Mouse (Mus musculus): ENCODE results near the gene Shcbp1l.
"Not testable (repeated sequence)": the region's sequence is repeated elsewhere in the genome, so short reads cannot be mapped to it uniquely, and the experiment has no call there.

The Shcbp1l gene

GRCm38 (mm10) chr1:153424770-153425584, at the start of gene Shcbp1l:
TSS of gene Shcbp1l (plus strand) at chr1:153425162.
- DNase-seq (ENCODE audit: low spot score): peak; percentile 74

DNA sequence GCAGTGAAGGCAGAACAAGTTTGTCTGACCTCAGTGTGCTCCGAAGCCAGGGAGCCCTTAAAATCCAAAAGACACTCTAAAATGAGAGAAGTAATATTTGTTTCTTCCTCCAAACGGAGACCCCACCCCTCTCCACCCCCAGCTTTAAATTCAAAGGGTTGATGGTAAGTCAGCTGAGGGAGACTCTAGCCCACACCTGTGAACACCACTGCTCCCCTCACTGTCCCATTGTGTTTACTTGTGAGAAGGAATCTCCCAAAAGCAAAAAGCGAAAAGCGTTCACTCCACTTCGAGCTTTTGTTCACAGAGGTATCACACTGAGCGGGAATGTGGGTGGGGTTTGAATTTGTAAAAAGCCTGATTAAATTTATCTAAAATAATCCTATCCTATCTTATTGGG, 48.5 kb upstream of the Shcbp1l start:
- no peak for DNase-seq (ENCODE audit: low spot score)

DNA sequence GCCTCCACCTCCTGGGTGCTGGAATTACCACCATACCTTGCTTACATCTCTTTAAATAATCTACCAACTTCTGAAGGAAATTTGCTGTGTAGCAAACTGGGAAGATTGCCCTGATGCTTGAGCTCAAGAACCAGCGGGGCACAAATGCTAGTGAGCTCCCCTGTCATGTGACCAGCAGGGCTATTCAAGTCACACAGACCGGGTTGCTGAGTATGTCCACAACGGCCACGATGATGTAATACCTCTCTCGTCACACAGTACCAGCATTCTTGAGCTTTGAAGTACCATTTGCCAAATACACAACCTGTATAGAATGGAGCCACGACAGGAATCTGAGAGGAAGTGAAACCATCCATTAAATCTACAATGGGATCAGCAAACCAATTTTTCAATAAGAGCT, 46.4 kb upstream of the Shcbp1l start:
- DNase-seq (ENCODE audit: low spot score): no peak

GRCm38 (mm10) chr1:153379832-153380231, 45.1 kb upstream of the Shcbp1l start:
- DNase-seq (ENCODE audit: low spot score): no peak

- DNase-seq (ENCODE audit: low spot score): no peak
Observed at GRCm38 (mm10) chr1:153380746-153381282, 44.1 kb upstream of the Shcbp1l start.

DNA sequence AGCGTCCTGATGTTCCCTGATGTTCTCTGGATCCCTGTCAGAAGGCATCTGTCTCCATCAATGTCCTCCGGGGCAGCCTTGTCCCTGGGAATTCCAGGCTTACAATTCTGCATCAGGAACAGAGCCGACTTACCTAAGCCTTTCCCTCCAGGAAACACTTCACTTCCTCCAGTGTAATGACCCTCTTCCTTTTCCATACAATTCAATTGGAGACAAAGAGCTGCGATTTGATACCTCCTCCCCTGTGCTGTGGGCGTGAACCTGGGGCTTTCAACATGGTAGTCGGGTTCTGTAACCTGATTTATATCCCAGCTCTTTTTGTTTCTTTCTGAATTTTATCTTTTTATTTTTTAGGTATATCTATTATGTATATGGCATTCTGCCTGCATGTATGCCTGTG, 39.9 kb upstream of the Shcbp1l start:
- no peak for DNase-seq (ENCODE audit: low spot score)

- not testable (repeated sequence) for DNase-seq (ENCODE audit: low spot score)
Observed at GRCm38 (mm10) chr1:153385661-153386060, 39.3 kb upstream of the Shcbp1l start.

DNA sequence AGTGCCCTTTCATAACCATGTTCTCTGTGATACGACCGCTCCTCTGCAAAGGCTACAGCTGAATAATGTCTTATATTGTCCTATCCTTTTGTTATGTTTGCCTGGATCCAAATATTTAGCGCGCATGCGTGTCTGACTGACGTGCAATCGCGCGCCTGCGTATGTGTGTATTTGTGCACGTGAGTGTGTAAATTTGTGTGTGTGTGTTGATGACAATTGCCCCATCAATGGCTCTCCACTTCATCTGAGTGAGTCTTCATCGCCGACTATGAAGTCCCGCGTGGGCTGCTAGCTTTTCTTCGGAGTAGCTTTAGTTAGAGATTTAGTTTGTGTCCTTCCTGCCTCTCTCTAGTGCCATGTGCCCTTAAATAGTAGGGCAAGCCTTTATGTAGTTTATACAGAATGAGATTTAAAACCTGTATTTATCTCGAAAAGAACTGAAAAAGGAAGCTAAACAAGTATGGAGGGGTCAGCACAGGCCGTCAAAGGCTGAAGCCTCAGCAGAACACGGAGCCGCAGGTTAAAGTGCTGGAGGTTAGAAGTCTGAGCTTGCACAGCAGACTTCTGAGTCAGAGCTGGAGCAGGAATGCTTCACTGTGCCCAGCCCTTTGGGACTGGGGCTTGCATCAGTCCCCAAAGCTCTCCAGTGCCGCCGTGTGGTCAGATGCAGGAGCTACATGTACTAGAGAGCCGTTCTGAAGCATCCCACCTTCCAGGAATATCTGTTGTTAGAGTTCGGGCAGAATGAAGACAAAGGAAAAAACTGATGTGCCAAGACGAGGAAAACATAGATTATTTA, 38.5 kb upstream of the Shcbp1l start:
- DNase-seq (ENCODE audit: low spot score): peak; percentile 92

GRCm38 (mm10) chr1:153395706-153396105, 29.3 kb upstream of the Shcbp1l start:
- not testable (repeated sequence) for DNase-seq (ENCODE audit: low spot score)

GRCm38 (mm10) chr1:153401765-153402164, 23.2 kb upstream of the Shcbp1l start:
- DNase-seq (ENCODE audit: low spot score): peak; percentile 88

GRCm38 (mm10) chr1:153407641-153408040, 17.3 kb upstream of the Shcbp1l start:
- DNase-seq (ENCODE audit: low spot score): not testable (repeated sequence)

- not testable (repeated sequence) for DNase-seq (ENCODE audit: low spot score)
Observed at GRCm38 (mm10) chr1:153408296-153408695, 16.7 kb upstream of the Shcbp1l start.

DNA sequence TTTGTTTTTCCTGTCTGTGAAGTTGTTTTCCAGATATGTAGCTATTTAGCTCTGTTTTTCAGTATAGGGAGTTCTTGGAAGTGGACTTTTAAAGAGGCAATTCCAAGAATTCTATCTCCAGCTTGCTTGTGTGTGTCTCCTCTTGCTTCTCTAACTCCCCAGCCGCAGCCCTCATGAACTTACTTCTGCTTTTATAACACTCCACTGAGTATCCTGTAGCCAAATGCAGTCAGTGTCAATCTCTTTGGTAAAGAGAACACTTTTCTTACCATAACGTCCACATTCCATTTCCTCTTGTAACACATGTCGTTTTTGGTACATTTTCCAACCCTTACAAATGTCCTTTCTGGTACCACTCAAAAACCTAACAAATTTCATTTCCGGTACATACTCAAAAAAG, 14.0 kb upstream of the Shcbp1l start:
- DNase-seq (ENCODE audit: low spot score): not testable (repeated sequence)

- DNase-seq (ENCODE audit: low spot score): no peak
Observed at GRCm38 (mm10) chr1:153411723-153412122, 13.2 kb upstream of the Shcbp1l start.

- DNase-seq (ENCODE audit: low spot score): not testable (repeated sequence)
Observed at GRCm38 (mm10) chr1:153412663-153413396, 12.1 kb upstream of the Shcbp1l start.

DNA sequence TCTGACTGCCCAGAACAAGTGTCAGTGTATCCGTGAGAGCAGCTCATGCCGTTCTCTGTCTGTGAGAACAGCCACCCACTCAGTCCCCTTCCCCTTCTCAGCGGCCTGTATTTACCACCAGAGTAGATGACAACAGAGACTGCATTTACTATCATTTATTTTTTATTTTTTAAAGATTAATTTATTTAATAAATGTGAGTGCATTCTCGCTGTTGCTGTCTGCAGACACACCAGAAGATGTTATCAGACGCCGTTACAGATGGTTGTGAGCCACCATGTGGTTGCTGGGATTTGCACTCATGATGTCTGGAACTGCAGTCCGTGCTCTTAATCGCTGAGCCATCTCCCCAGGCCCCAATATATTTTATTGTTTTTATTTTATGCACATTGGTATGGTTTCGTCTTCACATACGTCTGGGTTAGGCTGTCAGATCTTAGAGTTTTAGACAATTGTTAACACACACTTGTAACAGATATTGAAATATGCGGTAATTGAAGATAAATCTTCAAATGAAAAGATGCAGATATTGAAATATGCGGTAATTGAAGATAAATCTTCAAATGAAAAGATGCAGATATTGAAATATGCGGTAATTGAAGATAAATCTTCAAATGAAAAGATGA, 11.5 kb upstream of the Shcbp1l start:
- not testable (repeated sequence) for DNase-seq (ENCODE audit: low spot score)

DNA sequence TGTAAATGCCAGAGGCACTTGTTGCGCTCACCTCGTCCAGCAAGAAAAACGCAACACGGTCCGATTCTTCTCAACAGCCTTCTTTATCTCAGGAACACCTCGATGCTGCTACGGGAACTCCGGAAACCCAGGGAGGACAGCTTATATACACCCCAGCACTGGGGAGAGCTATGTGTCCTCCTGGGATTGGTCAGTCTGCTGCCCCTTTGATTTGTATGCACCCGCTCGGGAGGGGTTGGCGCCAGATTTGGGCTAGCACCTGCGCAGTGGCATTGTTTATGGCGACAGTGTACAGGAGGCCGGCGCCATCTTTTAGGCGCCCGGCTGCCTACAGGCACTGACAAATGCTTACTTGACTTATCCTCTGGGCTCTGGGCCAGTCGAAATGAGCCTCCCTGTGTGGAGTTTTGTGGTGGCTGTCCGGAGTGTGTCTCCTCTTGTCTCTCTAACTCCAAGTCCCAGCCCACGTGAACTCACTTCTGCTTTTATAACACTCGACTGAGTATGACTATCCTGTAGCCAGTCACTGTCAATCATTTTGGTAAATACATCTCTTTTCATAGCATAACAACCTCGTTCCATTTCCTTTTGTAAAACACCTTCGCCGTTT, 10.7 kb upstream of the Shcbp1l start:
- DNase-seq (ENCODE audit: low spot score): not testable (repeated sequence)

GRCm38 (mm10) chr1:153414962-153415361, 10.0 kb upstream of the Shcbp1l start:
- DNase-seq (ENCODE audit: low spot score): no peak

- DNase-seq (ENCODE audit: low spot score): not testable (repeated sequence)
Observed at GRCm38 (mm10) chr1:153415742-153416141, 9.2 kb upstream of the Shcbp1l start.

DNA sequence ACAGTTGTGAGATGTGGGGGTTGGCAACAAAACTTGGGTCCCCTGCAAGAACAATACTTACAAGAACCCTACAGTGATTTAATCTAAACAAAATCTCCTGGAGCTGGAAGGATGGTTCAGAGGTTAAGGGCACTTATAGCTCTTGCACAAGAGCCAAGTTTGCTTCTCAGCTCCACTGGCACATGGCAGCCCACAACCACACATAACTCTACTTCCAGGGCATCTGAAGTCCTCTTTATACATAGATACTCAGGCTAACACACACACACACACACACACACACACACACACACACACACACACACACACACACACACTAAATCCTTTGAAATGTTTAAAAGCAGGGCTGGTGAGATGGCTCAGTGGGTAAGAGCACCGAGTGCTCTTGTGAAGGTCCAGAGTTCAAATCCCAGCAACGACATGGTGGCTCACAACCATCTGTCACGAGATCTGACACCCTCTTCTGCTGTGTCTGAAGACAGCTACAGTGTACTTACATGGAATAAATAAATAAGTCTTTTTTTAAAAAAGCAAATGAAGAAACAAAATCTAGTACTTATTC, 8.6 kb upstream of the Shcbp1l start:
- not testable (repeated sequence) for DNase-seq (ENCODE audit: low spot score)

DNA sequence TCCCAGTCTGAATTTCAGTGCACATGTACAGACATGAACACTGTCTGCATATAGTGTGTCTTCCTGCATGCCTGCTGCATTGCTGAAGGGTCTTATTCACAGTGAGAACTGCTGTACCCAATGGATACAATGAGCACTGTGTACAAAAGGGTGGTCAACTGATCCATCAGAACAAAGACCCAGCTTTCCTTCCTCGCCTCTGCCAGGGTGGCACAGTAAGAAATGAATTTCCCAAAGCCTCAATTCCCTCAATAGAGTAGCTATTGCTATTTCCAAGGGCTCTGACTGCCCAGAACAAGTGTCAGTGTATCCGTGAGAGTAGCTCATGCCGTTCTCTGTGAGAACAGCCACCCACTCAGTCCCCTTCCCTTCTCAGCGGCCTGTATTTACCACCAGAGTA, 7.2 kb upstream of the Shcbp1l start:
- not testable (repeated sequence) for DNase-seq (ENCODE audit: low spot score)
